Mouse (Mus musculus) spleen, embryonic (tissue): ENCODE data around the gene Map2k3.

Experiments used
- CTCF ChIA-PET: fragments of 350-600 bp; sonication (Branson Sonifier 250); formaldehyde crosslinking; loops from one replicate; lab custom pipeline; 2022; lab: Charles Lee

Map2k3 gene

GRCm38 (mm10) chr11:60931869-60932481 is at the start of gene Map2k3:
Map2k3 (plus strand) TSS chr11:60932033.
- CTCF ChIA-PET: no interaction called here

GRCm38 (mm10) chr11:60882386-60882785 is 49.4 kb upstream of the Map2k3 start:
- CTCF ChIA-PET: no interaction called here

GRCm38 (mm10) chr11:60886986-60887385 is 44.8 kb upstream of the Map2k3 start:
- CTCF ChIA-PET: interaction anchor here (0.6 kb wide), 1 partner anchor 62 kb away, joined by 3 read pairs; no protein-coding TSS in a partner anchor

- CTCF ChIA-PET: no interaction called here
Observed at GRCm38 (mm10) chr11:60889861-60890260, 42.0 kb upstream of the Map2k3 start.

- CTCF ChIA-PET: interaction anchor here (0.7 kb wide), 1 partner anchor 1604 kb away, joined by 7 read pairs; no protein-coding TSS in a partner anchor
Observed at GRCm38 (mm10) chr11:60890286-60890685, 41.5 kb upstream of the Map2k3 start.

- CTCF ChIA-PET: interaction anchor here (0.7 kb wide), 1 partner anchor 1604 kb away, joined by 7 read pairs; no protein-coding TSS in a partner anchor
Observed at GRCm38 (mm10) chr11:60890744-60891143, 41.1 kb upstream of the Map2k3 start.

GRCm38 (mm10) chr11:60895915-60896314 is 35.9 kb upstream of the Map2k3 start:
- CTCF ChIA-PET: interaction anchor here (0.6 kb wide), 1 partner anchor 1940 kb away, joined by 3 read pairs; no protein-coding TSS in a partner anchor

GRCm38 (mm10) chr11:60902001-60902400 is 29.8 kb upstream of the Map2k3 start:
- CTCF ChIA-PET: no interaction called here

- CTCF ChIA-PET: no interaction called here
Observed at GRCm38 (mm10) chr11:60902486-60902885, 29.3 kb upstream of the Map2k3 start.

GRCm38 (mm10) chr11:60903661-60904061 is 28.2 kb upstream of the Map2k3 start:
- CTCF ChIA-PET: interaction anchor here (0.6 kb wide), 1 partner anchor 1634 kb away, joined by 3 read pairs; no protein-coding TSS in a partner anchor

- CTCF ChIA-PET: no interaction called here
Observed at GRCm38 (mm10) chr11:60905407-60906120, 26.3 kb upstream of the Map2k3 start.

- CTCF ChIA-PET: no interaction called here
Observed at GRCm38 (mm10) chr11:60906449-60906848, 25.4 kb upstream of the Map2k3 start.

GRCm38 (mm10) chr11:60908073-60908472 is 23.8 kb upstream of the Map2k3 start:
- CTCF ChIA-PET: no interaction called here

GRCm38 (mm10) chr11:60909626-60910025 is 22.2 kb upstream of the Map2k3 start:
- CTCF ChIA-PET: no interaction called here

- CTCF ChIA-PET: no interaction called here
Observed at GRCm38 (mm10) chr11:60912525-60912973, 19.3 kb upstream of the Map2k3 start.

GRCm38 (mm10) chr11:60913301-60914196 is 18.3 kb upstream of the Map2k3 start:
- CTCF ChIA-PET: no interaction called here

- CTCF ChIA-PET: no interaction called here
Observed at GRCm38 (mm10) chr11:60914491-60914890, 17.3 kb upstream of the Map2k3 start, which contains the start of gene Natd1. Natd1 (minus strand) TSS chr11:60914750.

GRCm38 (mm10) chr11:60915201-60915600 is 16.6 kb upstream of the Map2k3 start:
- CTCF ChIA-PET: no interaction called here

- CTCF ChIA-PET: no interaction called here
Observed at GRCm38 (mm10) chr11:60920021-60920420, 11.8 kb upstream of the Map2k3 start.

GRCm38 (mm10) chr11:60922195-60922594 is 9.6 kb upstream of the Map2k3 start:
- CTCF ChIA-PET: no interaction called here

- CTCF ChIA-PET: interaction anchor here (0.7 kb wide), 1 partner anchor 59 kb away, joined by 3 read pairs; no protein-coding TSS in a partner anchor
Observed at GRCm38 (mm10) chr11:60922964-60923363, 8.9 kb upstream of the Map2k3 start.
